Mouse (Mus musculus) spleen, postnatal 4 days (tissue): ENCODE measurements around the gene Rab34.
A peak's percentile ranks its signal among the peaks of the same experiment; 100 is the strongest.

ENCODE experiments used
- DNase-seq, 2 experiments: peaks; one replicate each; pipeline ENCODE4 v3.0.0; 2022; ENCODE audit warnings: low spot score in 2 of 2

Rab34 gene

DNA sequence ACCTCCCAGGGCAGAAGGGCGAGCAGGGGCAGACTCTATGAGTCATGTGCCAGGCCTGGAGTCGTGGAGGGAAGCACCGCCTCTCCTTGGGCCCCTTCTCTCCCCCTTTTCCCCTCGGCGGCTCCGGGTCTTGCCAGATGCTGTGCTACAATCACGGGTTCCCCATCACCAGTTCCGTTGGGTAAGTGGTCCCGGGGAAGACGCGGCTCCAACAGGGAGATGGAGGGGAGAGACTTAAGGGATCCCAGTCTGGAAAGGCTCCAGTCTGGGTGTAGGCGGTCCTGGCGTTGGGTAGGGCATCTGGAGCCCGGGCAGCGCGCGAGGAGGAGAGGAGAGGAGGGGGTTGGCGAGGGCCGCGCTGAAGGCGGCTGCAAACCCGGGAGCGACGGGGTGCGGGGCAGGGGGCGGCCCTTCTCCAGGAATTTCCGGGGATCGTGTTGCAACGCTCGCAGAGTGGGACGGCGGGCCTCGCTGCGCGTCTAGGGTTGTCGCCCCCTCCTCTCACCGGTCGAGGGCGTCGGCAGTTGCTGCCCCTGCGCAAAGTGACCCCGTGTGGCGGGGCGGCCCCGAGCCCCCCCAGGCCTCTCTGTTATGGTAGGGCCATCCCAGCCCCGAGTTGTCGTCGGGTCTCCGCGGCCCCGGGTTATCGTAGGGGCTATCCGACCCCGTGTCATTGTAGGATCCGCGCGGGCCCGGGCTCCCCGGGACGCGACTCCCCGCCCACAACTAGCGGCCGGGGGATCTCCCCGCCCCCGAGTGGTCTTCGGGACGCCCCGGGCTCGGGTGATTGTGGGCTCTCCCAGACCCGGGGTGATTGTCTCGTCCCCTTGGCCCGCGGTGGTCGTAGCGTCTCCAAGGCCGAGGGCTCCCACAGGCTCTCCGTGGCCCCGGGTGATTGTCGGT, at the start of gene Rab34:
Rab34 (plus strand) TSS at position 100 of the 903 bp plus-strand sequence.
- no peak for DNase-seq

GRCm38 (mm10) chr11:78140665-78141064, 47.6 kb upstream of the Rab34 start:
- DNase-seq, result no peak

GRCm38 (mm10) chr11:78143520-78143919, 44.7 kb upstream of the Rab34 start:
- no peak for DNase-seq

DNA sequence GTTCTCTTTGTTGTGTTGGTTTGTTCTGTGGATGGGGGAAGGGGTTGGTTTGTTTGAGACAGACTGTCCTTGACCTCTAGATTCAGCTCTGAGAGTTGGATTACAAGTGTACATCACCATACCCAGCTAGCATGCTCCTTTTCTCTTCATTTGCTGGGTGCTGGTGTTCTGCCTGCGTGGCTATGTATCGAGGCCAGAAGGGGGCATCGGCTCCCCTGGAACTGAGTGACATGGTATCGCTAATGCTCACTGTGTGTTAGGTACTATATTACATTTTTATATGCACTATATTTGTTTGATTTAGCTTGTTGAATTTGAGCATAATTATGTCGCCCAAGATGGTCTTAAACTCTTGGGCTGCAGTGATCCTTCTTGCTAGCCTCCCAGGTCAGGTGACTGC, 42.1 kb upstream of the Rab34 start:
- no peak for DNase-seq

GRCm38 (mm10) chr11:78146707-78147543, 41.3 kb upstream of the Rab34 start:
- DNase-seq, result no peak

DNA sequence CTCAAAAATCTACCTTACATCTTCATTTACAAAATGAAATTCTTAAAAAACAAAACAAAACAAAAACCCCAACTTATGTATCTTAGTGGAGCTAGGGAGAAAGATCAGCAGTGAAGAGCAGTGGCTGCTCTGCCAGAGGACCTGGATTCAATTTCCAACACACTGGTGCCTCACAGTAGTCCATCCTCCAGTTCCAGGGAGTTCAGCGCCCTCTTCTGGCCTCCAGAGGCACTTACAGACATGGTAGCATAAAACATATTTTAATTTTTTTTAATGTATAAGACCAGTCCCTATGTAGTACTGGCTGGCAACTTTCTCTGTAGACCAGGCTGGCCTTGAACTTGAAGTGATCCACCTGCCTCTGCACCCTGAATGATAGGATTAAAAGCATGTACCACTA, 37.1 kb upstream of the Rab34 start:
- DNase-seq, result peak; percentile 56 to 76

DNA sequence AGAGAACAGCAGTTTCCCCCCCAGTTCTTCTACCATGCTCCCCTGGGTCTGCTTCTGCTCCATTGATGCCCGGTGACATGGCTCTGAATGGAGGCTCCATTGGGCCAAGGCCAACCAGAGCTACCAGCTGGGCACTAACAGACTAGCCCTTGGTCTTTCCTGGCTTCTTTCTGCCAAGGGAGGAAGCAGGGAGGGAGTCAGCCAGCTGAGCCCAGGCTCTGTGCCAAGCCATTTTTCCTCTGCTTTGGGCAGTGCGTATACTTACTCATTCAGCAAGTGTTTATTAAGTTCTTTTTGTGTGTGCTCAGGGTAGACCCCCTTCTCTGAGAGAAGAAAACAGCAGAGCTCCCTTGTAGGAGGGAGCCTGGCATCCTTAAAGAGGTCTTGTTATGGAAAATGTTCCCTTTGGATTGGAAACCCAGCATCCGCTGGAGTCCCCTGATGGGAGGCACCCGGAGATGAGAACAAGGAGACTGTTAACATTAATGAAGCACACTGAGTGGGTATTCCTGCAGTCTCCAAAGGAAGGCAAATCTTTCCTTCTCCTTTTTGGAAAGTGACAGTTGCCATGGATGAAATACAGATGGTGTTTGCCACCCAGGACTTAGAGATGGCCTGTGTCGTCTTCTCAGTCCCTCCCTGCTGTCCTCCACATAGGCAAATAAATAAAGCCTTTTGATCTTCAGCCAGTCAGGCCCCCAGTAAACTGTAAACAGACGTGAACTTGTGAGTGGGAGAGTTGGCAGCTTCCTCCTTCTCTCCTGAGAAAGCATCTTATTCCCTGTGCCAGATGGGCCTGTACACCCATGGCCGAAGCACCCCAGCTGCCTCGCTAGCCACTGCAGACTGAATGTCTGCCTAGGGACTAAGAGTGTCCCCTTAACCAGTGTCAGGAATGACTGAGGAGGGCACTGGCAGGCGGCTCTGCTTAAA, 35.7 kb upstream of the Rab34 start:
- no peak for DNase-seq

- no peak for DNase-seq
These were observed 34.5 kb upstream of the Rab34 start for GRCm38 (mm10) chr11:78153778-78154177.

DNA sequence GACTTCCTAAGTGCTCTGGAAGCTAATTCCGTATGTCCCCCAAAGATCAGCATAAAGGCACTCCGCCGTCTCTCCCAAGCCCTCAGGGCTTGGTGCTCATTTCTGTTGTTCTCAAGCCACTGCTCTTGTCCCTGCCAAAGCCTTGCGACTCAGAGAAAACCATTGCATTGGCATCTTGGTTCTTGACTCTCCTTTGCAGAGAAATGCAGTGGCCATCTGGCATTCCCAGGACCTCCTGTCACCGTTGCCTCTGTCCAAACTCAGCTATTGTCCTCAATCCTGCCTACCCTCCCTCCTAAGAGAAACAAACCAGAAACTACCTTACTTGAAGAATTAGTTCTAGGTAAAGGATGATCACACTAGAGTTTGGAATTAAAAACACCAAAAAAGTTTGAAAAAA, 32.6 kb upstream of the Rab34 start:
- DNase-seq, result no peak

DNA sequence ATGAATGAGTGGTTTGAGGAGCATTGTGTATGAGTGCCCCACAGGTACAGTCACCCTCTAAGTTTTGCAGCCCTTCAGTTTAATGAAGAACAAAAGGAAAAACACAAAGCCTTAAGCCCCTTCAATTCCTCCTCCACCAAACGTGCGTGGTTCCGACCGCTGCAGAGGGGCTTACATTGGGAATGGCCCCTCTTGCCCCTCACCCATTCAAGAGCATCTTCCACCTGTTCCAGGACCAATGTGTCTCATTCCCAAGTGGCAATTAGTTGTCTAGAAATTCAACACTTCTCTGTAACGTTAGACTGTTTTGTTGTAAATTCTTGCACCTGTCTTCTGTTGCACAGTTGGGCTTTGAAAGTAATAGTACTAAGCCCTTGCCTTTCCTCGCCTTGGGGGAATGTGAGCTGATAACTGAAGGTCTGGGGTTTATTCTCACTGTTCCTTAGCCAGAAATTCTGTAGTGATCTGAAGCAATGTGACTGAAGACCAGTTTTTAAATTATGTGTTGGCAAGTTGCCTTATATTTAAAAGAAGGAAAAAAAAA, 32.0 kb upstream of the Rab34 start:
- DNase-seq, result no peak

DNA sequence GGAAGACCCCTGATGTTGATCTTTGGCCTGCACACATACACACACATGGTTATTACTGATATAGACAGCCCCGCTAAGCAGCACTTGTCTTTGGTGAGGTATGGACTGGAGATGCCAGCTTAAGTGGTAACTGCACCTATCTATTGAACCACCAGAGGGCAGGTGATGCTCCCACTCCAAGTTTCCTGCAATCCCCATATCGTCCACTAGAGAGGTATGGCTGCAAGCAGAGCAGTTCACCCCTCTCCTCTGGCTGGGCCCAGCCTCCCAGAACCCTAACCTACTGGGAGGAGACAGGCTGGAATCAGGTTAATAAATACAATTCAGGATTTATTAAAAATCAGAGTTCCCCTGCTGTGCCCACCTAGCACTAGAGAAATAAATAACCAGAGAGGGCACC, 29.1 kb upstream of the Rab34 start:
- peak; percentile 88 to 90 for DNase-seq

DNA sequence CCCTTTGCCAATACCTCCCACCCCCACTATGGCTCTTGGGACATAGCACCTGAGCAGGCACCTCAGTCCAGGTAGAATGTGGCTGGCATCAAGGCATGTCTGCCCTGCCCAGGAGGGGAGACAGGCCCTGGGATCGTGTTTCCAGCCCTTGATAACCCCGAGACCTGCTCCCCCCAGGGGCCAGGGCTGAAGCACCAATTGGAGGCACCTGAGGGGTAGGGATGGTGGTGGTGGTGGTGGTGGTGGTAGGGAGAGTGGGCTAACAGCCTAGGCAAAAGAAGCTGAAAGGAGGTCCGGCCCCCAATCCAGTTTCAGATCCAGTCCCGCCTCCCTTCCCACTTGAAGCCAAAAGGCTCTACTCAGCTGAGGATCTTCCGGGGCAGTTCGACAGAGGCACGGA, 28.7 kb upstream of the Rab34 start:
- DNase-seq, result no peak

DNA sequence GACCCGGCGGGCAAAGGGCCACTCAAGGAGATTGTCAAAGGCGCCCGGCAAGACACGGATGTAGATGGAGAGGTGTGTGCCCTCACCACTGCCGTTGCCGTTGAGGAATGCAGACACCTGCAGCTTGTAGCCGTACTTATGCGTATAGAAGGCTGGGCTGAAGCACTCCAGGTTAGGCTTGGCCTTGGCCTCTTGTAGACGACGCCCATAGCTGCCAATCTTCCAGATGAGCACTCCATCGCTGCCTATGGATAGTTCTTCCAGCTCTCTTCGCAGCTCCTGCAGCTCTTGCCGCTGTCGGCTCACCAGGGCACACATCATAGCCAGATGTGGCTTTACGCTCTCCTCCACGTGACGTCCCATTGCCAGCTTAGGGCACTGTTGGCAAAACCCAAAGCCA, 28.1 kb upstream of the Rab34 start:
- no peak for DNase-seq

GRCm38 (mm10) chr11:78160675-78161074, 27.6 kb upstream of the Rab34 start:
- no peak for DNase-seq

DNA sequence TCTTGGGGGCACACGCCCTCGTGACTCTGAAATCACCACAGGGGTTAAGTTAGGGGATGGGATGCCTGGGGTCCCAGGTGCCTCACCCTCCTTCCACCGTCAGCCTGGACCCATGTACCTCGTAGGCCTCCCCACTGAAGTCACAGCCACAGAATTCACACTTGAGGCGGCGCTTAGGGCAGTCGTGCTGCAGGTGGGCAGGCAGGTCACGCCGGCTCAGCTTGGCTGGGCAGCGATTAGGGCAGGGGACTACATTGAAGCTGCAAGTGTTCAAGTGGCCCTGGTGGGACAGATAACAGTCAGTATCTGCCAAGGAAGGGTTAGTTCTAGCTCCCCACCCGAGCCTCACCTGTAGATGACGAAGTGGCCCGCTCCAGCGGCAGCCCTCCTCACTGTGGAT, 27.1 kb upstream of the Rab34 start:
- DNase-seq, result no peak

DNA sequence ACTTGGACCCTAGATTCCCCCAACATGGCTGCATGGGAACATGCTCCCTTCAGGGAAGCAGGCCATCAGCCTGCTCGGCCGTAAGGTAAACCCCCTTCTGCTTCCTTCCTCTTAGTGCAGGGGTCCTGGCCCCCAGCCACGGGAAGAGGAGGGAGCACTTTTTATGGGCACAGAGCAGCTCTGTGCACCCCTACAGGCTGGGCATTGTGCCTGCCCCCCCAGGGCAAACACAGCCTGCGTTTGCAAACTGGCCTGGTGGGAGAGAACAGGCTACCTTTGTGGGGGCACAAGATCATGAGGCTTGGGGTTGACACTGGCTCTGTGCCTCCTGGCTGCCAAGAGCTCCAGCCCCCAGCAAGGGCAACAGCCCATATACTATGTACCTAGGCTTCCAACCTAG, 26.3 kb upstream of the Rab34 start:
- no peak for DNase-seq

DNA sequence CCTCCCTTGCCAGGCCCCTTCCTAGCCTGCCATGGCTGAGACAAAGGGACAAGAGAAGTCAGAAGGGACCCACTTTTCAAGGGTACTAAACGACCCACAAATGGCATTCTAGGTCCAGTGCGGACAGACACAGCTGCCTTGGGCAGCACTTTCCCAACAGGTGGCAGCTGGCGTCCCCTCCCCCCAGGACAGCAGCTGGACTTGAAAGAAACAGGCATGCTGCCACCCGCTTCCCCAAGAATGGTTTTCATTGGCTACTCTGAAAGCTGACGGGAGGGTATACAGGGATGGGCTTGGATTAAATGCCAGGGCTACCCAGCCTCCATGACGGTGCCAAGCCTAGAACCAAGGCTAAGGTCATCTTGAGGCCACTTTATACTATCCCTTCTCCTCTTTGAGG, 25.7 kb upstream of the Rab34 start:
- no peak for DNase-seq

GRCm38 (mm10) chr11:78163045-78163444, 25.2 kb upstream of the Rab34 start:
- DNase-seq, result no peak

DNA sequence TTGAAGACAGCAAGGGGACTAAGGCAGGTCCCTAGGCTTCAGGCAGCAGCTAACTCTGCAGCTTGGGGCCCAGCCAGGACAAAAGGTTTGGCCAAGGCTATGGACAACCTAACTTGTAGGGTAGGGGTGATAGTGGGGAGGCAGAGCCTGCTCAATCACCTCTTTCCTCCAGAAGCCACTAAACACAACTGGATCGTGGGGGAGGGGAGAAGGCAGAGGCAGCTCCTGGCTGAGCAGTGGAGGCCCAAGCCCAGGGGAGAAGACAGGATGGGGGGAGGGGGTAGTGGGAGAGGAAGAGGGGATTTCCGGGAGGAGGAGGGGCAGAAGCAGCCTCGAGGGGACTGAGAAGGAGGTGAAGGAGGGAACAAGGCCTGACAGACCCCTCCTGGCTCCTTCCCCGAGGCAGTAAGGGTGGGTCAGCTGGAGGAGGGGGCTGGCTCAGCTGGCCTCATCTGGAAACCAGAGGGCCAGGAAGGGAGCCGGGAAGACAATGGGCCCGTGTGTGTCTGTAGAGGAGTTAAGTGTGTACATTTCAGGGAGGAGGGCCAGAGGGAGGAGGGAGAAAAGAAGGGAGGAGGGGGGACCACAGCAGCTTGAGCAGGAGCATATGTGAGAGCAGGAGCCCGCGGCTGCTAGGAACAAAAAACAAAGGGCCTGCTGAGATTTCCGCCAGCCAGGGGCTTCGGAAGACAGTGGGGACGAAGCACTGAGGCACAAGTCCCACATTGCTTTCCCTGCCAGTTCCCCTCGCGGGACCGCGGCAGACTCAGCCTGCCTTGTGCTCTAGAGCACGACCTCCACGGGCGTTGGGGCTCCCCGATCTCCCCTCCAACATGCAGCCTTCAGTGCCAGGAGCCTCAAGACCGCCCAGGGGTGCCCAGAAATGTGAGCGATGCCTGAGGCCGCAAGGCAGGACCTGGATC, 24.3 kb upstream of the Rab34 start:
- peak; percentile 38 to 77 for DNase-seq

GRCm38 (mm10) chr11:78164604-78164923, 23.7 kb upstream of the Rab34 start:
- DNase-seq, result no peak
